Mouse (Mus musculus) colon, adult 2 months (tissue): Measurements from ENCODE around the gene Tesk2. TPM values are rescaled to one million over a fixed set of nuclear protein-coding genes. Genes with fewer than 3 reads are reported as not detected.

Experiments
- polyA plus RNA-seq: library from polyadenylated mRNA; depleted of rRNA; stranded (reverse); fragments of >200 nt; gene quantifications from 2 replicates; pipeline ENCODE4 v1.2.3, GENCODE M21; 2012; rRNA removed

Gene Tesk2
- polyA plus RNA-seq = 12.2 and 13.4 TPM in 2 replicates

GRCm38 (mm10) chr4:116720343-116721097 lies at the start of gene Tesk2:
Gene Tesk2, plus strand, starts transcription at chr4:116720948.

GRCm38 (mm10) chr4:116685402-116686061 lies 35.2 kb upstream of the Tesk2 start, which contains the start of gene Prdx1:
Gene Prdx1, plus strand, starts transcription at chr4:116685544.

GRCm38 (mm10) chr4:116708201-116708764 lies 12.5 kb upstream of the Tesk2 start, which contains the start of the genes Mmachc and Ccdc163:
Gene Mmachc, minus strand, starts transcription at chr4:116708406.
Gene Ccdc163, plus strand, starts transcription at chr4:116708509.

GRCm38 (mm10) chr4:116807197-116808129 lies 86.7 kb downstream of the Tesk2 start, which contains the start of the genes Toe1 and Mutyh:
Gene Toe1, minus strand, starts transcription at chr4:116807640.
Gene Mutyh, plus strand, starts transcription at chr4:116807723.

GRCm38 (mm10) chr4:116821694-116822016 lies 100.9 kb downstream of the Tesk2 start, which contains the start of gene Hpdl:
Gene Hpdl, minus strand, starts transcription at chr4:116821707.

Other genes with a start within 250 kb of the Tesk2 start
- 0.92 and 0.97 TPM in 2 replicates for gene Ipp, start 213.4 kb upstream of the Tesk2 start, polyA plus RNA-seq
- gene Tmem69, start 165.0 kb upstream of the Tesk2 start, polyA plus RNA-seq = 2.3 and 2.6 TPM in 2 replicates
- 38.7 and 38.8 TPM in 2 replicates for gene Gpbp1l1, start 163.3 kb upstream of the Tesk2 start, polyA plus RNA-seq
- 9.1 and 9.2 TPM in 2 replicates for gene Ccdc17, start 124.3 kb upstream of the Tesk2 start, polyA plus RNA-seq
- 2.6 and 3.0 TPM in 2 replicates for gene Nasp, start 93.0 kb upstream of the Tesk2 start, polyA plus RNA-seq
- 538 and 578 TPM in 2 replicates for gene Akr1a1, start 69.3 kb upstream of the Tesk2 start, polyA plus RNA-seq
- gene Prdx1, start 35.4 kb upstream of the Tesk2 start, polyA plus RNA-seq = 37.4 and 42.6 TPM in 2 replicates
- 6.8 and 8.2 TPM in 2 replicates for gene Mmachc, start 12.5 kb upstream of the Tesk2 start, polyA plus RNA-seq
- 14.4 and 28.4 TPM in 2 replicates for gene Ccdc163, start 12.4 kb upstream of the Tesk2 start, polyA plus RNA-seq
- gene Toe1, start 86.7 kb downstream of the Tesk2 start, polyA plus RNA-seq = 15.9 and 19.8 TPM in 2 replicates
- 5.1 and 5.2 TPM in 2 replicates for gene Mutyh, start 86.8 kb downstream of the Tesk2 start, polyA plus RNA-seq
- gene Hpdl, start 100.8 kb downstream of the Tesk2 start, polyA plus RNA-seq = 12.6 and 14.6 TPM in 2 replicates
- 2.9 and 3.1 TPM in 2 replicates for gene Zswim5, start 156.4 kb downstream of the Tesk2 start, polyA plus RNA-seq